Mouse (Mus musculus): ENCODE data around the gene Tfcp2. TPM values are rescaled to one million over a fixed set of nuclear protein-coding genes. Genes with fewer than 3 reads are reported as not detected.
"Not testable (repeated sequence)": the region's sequence is repeated elsewhere in the genome, so short reads cannot be mapped to it uniquely, and the experiment has no call there.

Tfcp2 gene
- total RNA-seq, 2 experiments from 2014 or later: 14.3 to 15.8 TPM

DNA sequence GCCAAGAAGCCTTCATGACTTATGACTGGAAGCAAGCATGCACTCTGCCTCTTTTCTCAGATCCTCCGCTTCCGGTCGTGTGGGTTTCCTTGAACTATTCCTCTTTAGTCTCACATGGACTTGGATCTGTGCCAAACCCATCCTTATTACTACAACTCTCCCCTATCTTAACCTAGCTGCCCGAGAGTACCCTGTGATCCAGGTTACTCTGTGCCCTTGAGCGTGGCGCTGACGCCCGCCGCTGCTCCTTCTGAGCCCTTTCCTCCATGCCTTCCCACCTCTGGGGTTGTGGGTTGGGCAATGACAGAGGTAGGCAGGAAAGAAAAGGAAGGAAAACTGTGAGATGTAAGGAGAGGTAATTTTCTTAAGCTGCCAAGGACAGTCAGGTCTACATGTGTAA lies 59.8 kb downstream of the Tfcp2 start:
- intact Hi-C loops (cut with DNase I): loop anchor here (5.0 kb wide), 1 partner anchor 110 kb away; no protein-coding TSS in a partner anchor
- no peak for DNase-seq

DNA sequence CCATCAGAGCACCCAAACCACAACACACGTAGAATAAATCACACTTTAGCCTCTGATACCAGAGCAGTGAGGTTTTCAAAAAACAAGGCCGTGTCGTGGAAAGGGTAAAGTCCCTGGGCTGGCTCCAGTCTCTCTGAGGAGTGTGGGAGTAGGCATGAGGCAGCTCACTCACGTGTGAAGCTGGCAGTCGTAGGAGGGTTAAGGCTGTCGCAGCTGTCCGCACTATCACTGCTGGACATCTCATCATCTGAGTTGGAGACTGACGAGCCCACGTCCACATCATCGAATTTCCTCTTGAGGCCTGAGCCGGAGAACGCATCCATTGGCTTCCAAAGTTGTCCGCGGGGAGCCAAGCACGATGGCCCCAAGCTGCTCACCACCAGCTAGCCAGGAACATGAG lies 62.5 kb downstream of the Tfcp2 start:
- peak in 1 of 2 experiments; percentile 15 for DNase-seq
- intact Hi-C loops (cut with DNase I): no loop called here

DNA sequence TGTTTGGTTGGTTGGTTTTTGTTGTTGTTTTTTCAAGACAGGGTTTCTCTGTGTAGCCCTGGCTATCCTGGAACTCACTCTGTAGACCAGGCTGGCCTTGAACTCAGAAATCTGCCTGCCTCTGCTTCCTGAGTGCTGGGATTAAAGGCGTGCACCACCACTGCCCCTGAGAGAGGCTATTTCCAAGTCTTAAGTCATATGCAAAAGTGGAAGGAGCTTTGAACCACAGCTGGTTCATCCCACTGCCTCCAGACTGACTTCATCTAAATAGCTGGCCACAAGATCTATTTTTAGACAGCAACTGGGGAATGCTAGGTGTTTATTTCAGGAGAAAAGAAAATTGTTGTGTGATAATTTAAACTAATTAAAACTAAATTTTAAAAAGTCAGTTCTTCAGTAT lies 63.5 kb downstream of the Tfcp2 start:
- intact Hi-C loops (cut with DNase I); DNase-seq: not testable (repeated sequence)

DNA sequence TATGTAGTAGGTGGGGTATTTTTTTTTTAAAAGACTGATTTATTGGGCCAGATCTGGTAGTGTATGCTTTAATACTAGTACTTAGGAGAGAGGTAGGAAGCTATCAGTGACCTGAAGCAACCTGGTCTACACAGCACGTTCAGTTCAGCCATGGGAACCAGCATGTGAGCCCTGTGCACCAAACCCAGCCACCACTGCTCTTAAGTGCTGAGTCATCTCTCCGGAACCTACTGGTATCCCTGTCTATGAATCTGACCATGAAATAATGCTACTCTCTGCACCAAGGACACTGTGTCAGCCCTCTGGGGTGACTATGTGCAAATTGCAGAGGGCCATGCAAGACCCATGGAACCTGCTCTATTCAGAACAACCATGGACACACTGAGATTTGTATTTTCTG lies 64.8 kb downstream of the Tfcp2 start:
- no peak for DNase-seq
- intact Hi-C loops (cut with DNase I): no loop called here

DNA sequence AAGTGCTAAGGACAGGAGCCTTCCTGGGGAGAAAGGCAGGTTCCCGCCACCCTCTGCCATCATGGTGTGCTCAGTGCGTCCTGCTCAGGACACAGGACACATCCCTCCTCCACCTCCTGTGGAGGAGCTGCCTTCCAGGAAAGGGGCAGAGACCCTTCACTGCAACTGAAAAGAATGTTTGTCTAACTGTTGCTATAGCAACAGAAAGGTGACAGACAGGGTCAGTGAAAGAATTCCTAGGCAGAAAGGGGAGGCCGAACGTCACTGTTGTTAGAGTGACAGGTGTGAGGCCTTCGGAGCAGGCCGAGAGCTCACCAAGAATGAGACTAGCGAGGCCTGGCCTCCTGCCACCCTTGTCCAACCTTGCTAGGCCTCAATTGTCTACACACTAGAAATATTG lies 65.4 kb downstream of the Tfcp2 start:
- intact Hi-C loops (cut with DNase I): no loop called here
- DNase-seq: no peak

DNA sequence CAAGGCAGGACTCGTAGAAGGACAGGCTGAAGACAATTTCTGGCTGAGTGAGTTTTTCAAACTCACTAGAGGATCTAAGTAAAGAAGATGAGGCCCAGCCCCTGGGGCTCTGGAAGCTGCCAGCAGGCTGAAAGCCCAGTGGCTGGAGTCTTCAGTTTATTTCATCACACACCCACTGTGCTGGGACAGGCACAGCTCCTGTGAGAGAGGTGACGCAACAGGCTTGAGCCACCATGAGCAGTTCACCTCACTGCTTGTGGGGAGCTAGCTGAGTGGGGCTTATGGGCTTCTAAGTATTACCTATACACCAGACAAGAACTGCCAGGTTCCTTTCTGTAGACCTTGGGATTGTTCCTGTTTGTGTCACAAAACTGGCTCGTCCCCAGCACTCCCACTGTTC lies 66.2 kb downstream of the Tfcp2 start:
- DNase-seq: peak; percentile 29 to 36

DNA sequence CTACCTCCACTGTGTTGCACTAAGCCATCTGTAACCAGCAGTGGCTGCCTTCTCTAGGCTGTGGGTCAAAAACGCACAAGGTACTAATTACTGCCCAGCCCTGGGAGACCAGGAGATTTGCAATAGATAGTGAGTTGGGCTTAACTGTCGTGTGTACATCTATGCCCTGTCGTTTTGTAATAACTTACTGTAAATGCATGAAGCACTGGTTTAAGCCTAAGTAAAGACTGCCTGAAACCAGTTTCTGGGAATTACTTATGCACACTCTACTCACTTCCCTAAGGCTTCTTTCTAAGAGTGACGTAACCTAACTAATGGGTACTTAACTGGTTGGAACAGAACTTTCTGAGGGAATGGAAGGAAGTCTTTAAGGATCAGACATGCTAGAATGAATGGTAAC lies 72.9 kb downstream of the Tfcp2 start:
- intact Hi-C loops (cut with DNase I): no loop called here
- no peak for DNase-seq

More for the DNA sequence above, 66.2 kb downstream of the Tfcp2 start:
- intact Hi-C loops (cut with DNase I): no loop called here

DNA sequence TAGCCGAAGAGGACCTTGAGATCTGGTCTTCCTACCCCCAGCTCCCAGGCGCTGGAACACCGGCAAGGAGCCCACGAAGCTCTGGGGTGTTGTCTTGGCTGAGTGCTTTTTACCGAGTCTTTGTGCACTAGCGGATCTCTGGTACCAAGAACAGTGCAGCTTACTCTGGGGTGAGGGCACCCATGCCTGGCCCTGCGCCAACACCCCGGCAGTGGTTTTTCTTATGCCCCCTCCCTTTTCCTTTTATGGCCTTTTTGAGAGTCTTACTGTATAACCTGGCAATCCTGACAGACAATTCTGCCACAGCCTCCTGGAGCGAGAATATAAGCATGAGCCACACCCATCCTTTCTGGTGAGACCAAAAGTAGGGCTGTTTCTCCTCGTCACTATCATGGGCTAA lies 73.5 kb downstream of the Tfcp2 start:
- DNase-seq: no peak
- intact Hi-C loops (cut with DNase I): no loop called here

DNA sequence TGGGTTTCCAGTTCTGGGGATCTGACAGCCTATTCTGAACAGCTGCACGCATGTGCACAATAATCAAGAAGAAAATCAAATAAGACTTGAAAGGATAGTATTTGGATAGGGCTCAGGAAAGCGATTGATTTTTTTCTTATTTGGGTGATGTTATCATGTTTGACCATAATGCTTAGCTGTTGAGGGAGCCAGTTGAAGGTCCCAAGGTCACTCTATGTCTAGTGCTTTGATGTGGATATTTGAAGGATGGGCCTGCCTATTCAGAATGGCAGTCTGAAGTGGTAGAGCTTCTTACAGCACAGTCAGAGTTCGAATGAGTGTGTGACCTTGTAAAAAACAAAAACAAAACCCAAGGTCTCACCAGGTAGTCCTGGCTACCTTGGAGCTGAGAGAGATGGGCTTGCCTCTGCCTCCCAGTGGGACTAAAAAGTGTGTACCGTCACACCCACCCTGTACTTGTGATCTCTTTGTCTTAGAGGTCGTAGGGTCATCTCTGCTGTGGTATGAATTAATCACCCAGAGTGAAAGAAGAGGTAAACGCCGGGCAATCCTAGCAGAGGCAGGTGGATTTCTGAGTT lies 77.8 kb downstream of the Tfcp2 start:
- DNase-seq: no peak
- intact Hi-C loops (cut with DNase I): no loop called here

DNA sequence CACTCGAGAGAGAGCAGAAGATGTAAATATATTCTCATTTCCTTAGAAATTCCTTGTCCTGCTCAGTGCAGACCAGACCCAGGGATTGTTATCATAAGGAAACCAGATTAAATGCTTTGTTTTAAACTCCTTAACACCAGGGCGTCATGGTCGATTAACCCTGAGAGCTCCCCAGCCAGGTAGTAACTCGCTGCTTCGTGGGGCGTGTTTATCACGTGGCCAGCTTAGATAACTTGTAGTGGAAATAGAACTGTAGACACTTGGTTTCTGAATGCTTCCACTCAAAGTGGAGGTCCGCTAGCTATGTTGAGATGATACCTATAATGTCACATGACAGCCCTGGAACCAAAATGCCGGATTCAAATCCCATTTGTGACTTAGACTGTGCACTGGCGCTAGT lies 81.8 kb downstream of the Tfcp2 start:
- intact Hi-C loops (cut with DNase I): no loop called here
- no peak for DNase-seq

DNA sequence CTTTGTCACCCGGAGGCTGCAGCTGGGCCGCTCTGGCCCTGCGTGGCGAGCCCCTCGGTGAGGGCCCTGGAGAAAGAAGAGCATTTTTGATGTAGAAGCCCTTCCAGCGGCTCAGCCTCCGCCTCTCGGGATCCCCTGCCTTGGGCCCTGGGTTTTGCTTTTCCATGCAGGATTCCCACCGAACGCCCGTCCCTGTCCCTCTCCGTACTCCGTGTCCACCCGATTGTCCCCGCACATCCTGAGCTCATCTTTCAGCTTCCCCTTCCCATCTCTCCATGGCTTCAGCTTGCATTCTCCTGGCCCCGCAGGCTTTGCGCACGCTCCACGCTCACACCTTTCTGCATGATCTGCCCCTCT lies 82.6 kb downstream of the Tfcp2 start:
- intact Hi-C loops (cut with DNase I): loop anchor here (2.0 to 5.0 kb wide), 3 partner anchors 26 to 213 kb away; partner anchors contain the start of gene Csrnp2
- DNase-seq: no peak

DNA sequence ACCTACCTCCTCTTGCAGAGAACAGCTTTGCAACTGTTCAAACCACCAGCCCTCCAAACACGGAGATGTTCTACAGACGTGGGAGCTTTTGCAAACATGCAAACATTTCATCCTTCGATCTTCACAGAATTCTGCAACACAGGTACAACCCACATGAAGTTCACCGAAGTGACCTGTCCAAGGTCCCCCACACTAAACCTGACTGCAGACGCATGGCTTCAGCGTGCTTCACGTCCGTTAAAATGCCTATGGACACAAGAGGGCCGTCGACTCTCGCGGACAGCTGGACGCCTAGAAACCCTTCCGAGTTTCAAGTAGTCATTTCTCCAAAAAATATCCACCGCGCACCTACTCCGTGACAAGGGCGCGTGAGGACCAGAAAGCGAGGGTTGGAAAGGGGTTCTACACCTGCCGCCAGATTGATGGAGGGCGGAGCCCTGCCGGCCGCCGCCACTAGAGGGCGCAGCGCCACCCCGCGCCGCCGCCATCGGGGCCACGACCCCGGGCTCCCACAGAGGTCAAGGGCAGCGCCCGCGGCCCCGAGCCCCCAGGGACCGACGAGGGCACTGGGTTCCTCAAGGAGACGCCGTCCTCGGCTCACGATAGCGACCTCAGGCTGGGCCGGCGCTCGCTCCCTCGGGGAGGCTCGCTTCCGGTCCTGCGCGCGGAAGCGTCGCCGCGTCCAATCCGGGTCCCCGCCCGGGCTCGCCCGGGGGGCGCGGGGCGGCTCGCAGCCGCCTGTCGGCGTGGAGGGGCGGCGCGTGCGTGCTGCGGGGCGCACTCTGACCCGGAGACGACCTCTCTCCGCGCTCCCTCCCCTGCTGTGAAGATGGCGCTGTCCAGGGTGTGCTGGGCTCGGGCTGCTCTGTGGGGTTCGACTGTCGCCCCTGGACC lies 83.3 kb downstream of the Tfcp2 start, which contains the start of gene Letmd1:
Gene Letmd1 (plus strand): TSS at position 729 of the 894 bp plus-strand sequence.
- intact Hi-C loops (cut with DNase I): loop anchor here (2.0 to 5.0 kb wide), 3 partner anchors 26 to 214 kb away; partner anchors contain the start of gene Csrnp2

DNA sequence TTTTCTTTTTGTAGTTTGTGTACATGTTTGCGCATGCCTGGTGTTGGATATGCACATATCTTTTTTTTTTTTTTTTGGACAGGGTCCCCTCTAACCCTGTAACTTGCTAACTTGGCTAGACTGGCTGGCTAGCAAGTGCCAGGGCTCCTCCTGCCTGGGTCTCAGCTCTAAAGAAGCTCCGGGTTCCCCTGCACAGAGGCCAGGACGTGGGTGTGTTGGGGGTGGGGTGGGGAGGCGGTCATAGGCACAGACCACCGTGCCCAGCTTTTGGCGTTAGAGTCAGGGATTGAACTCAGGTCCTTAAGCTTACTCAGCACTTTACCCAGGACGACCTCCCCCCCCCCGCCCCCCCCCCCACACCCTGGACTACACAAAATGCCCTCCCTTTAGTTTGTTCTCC lies 84.1 kb downstream of the Tfcp2 start:
- intact Hi-C loops (cut with DNase I): loop anchor here (2.0 to 5.0 kb wide), 3 partner anchors 27 to 215 kb away; partner anchors contain the start of gene Csrnp2
- no peak for DNase-seq

More for the DNA sequence above, 83.3 kb downstream of the Tfcp2 start, which contains the start of gene Letmd1:
- DNase-seq: peak; percentile 91 to 94

DNA sequence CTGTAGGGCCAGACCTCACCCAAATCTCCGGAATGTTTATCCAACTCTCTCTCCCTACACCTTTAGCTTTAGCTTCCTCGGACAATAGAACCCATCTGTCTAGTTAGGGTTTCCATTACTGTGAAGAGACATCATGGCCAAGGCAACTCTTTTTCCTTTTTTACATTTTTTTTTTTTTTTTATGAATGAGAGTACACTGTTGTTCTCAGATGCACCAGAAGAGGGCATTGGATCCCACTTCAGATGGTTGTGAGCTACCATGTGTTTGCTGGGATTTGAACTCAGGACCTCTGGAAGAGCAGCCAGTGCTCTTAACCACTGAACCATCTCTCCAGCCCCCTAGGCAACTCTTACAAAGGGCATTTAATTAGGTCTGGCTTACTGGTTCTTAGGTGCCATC lies 86.4 kb downstream of the Tfcp2 start:
- DNase-seq: no peak
- intact Hi-C loops (cut with DNase I): loop anchor here (5.0 kb wide), 2 partner anchors 147 to 217 kb away; no protein-coding TSS in a partner anchor

DNA sequence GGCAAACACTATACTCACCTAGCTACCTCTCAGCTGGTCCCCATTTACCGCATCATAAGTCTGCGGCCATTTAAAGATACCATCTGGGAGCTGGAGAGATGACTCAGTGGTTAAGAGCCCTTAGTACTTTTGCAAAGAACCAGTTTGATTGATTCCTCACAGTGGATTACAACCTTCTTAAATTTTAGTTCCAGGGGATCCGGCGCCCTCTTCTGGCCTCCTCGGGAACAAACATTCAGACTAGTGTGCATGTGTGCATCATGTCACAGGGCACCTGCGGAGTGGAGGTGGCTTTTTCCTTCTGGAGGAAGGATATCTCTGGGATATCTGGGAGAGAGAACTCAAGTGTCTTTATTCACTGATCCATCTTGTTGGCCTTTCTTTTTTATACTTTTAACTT lies 88.1 kb downstream of the Tfcp2 start:
- DNase-seq: peak; percentile 60 to 71
- intact Hi-C loops (cut with DNase I): no loop called here

DNA sequence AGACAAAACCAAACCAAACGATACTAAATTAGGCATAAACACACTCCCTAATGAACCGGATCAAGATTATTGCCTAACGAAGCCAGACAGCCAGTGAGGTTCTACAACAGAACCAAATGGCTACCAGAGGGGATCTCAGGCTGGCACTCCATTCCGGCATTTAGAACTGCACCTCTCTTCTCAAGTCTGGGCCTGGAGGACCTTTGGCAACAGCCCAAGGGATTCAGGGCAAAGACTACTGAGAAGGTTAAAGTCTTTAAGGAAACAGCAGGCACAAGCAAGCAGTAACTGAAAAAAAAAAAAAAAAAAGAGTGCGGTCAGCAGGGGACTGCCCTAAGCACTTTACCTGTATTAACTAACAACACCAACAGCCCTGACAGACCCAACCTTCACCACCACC lies 89.7 kb downstream of the Tfcp2 start:
- intact Hi-C loops (cut with DNase I): no loop called here
- DNase-seq: no peak

DNA sequence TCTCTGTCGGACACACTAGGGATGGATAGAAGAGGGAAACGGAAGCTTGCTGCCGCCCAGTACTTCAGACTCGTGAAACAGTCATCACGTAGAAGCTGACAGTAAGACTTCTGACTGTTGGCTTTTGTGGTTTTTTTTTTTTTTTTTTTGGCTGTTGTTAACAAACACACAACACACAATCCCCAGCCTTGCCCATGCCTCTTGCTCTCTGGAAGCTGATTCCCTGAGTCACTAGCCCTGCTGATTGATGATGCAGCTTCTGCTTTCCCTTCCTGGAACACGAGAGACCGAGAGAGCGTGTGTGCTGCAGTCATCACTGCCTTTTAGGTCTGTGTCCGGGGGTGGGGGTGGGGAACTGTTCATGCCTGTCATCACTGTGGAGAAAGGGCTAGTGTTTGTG lies 90.2 kb downstream of the Tfcp2 start:
- intact Hi-C loops (cut with DNase I): no loop called here
- DNase-seq: no peak

DNA sequence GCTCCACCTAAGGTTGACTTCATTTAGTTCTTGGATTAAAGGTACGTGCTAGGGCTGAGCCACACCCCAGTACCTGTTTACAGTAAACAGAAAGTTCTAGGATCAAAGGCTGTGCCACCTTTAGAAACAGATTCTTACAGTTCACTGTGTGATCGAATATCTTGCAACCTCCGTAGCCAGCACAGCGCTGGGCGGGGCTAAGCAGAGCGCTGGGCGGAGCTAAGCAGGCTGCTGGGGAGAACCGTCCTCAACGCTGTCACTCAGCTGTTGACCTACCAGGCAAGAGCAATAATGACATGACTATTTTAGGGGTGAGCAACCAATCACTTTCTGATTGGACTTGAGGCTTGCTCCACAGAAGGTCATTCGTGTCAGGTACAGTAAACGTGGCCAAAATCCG lies 90.9 kb downstream of the Tfcp2 start:
- DNase-seq: peak in 1 of 2 experiments; percentile 34
- intact Hi-C loops (cut with DNase I): no loop called here

DNA sequence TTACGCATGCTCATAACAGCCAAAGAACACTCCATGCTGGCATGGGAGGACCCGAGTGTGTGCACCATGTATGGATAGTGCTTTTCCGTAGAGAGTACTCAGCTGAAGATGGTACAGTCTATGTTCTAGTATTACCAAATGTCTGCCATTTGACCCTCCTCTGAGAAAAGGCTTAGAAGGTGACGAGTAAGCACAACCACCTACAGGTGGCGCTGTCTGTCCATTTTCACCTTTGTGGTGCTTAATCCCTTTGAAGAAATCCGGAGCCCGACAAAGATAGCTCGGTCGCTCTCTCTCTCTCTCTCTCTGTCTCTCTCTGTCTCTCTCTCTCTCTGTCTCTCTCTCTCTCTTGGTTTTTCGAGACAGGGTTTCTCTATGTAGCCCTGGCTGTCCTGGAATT lies 93.8 kb downstream of the Tfcp2 start:
- intact Hi-C loops (cut with DNase I): loop anchor here (5.0 to 10.0 kb wide), 4 partner anchors 121 to 1946 kb away; partner anchors contain the start of gene Mettl7a1
- peak; percentile 66 to 74 for DNase-seq

DNA sequence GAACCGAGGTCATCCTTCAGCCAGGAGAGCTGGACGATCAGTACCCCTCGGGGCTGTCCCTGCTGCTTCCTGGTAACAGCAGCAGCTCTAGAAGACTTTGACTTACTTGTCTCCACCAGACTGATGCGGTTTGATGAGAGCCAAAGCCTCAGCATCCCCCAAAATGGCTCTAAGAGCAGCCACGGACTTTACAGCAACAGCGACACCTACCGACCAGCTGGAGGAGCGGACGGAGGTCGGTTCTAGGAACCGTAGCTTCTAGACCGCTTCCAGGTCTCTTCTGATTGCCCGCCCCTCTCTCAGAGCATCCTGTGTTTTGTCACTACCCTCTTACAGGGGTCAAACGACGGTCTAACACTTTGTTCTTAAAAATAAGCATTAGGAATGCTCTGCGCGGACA lies 94.5 kb downstream of the Tfcp2 start:
- DNase-seq: peak; percentile 80 to 86
- intact Hi-C loops (cut with DNase I): loop anchor here (1.0 to 10.0 kb wide), 5 partner anchors 77 to 1945 kb away; partner anchors contain the start of gene Mettl7a1

DNA sequence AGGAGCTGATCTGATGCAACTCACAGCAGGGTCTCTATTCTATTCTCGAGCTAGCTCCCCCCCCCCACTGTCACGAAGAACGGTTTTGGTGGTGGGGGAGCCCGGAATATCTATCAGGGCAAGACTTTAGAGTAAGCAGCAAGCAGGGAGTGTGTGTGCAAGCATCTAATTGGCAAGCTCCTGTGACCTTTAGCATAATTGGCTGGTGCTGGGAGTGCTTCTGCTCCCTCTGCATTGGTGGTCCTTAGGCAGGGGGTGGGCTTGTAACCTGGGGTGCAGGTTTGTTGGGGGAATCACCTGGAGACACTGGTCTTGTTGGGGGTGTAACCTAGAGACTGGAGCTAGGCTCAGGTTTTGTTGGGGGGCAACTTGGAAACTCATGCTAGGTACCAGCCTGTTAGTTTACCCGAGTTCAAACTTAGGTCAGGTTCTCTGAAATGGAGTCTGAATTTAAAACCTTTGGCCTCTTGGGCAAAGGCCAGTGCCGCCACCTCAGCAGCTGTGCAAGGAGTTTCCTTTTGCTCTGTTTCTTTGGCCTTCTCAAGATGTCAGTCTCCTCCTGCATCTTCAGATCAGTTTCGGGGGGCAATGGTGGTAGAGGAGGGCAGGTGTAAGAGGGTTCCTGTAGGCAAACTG lies 95.3 kb downstream of the Tfcp2 start:
- intact Hi-C loops (cut with DNase I): loop anchor here (5.0 to 10.0 kb wide), 4 partner anchors 119 to 1944 kb away; partner anchors contain the start of gene Mettl7a1
- DNase-seq: no peak
